Mouse (Mus musculus) liver, adult 2 months (tissue): ENCODE measurements at regions not wholly inside any gene's neighbourhood (a gene's known extent, or its start where the extent isn't known, plus 50 kb on each side); places are given as distances from the start of the nearest gene placed in this dataset.

Experiments
- CTCF ChIP-seq: fragments of 200-500 bp; IDR thresholded peaks from 2 replicates; pipeline ENCODE4 v1.5.1; 2011; ENCODE audit warnings: low read depth, low read length, control low read depth
- POLR2A ChIP-seq: fragments of 200-500 bp; IDR thresholded peaks from 2 replicates; pipeline ENCODE4 v1.6.1; 2011; ENCODE audit warnings: low read length, control low read depth; ENCODE audit not compliant: insufficient read depth; ENCODE audit errors: extremely low read depth

DNA sequence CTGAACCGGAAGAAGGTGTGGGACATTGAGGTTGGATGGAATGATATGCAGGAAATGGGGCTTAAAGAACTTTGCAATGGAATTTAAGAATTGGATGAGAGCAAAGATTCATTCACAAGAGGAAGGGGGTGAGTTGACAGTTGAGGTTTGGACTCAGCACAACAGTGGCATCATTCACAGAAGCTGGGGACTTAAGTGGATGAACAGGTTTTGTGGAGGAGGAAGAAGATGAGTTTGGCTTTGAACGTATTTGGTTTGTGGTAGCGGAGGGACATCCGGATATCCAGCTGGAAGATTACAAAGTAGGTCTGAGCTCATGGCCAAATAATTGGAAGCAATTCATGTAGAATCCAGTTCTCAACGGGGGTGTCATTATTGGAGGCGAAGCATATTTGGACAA is 121.3 kb downstream of the Dusp6 start:
- TF ChIP-seq CTCF, result no peak
- TF ChIP-seq POLR2A, result no peak
